Mouse (Mus musculus): ENCODE measurements around the gene Gm813. TPM values are rescaled to one million over a fixed set of nuclear protein-coding genes. Genes with fewer than 3 reads are reported as not detected.
A peak's percentile ranks its signal among the peaks of the same experiment; 100 is the strongest.

The Gm813 gene
- polyA plus RNA-seq, 1 experiment from 2014 or later = not detected

DNA sequence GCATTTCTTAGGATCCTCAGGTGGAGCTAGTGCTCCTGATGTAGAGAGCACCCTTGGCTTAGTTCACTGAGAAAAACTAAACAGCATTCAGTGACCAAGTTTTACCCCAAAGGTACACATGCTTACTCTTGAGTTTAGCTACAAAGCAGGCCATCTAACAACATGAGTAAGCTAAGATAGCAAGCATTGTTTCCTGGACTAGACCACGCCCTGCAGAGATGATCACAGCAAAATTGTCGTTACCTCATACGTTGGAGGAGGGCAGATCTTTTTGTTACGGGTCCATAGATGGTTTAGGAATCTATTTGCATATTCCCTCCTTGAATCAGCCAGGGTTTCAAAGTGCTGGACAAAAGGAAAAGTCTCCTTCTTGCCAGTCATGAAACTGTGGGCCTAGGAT lies 20.7 kb upstream of the Gm813 start:
- H3K27me3 ChIP-seq = no peaks in the 10 kb centered on the region
- 0 out of 2 replicates have a peak, but pooled peaks cover 3% of the 10 kb centered on the region for H3K4me1 ChIP-seq (replicated peaks)
- no peak overlapping the region for H3K27ac ChIP-seq
- no peaks in the 10 kb centered on the region for H3K9me3 ChIP-seq
- H3K4me2 ChIP-seq = no peak overlapping the region
- no peaks in the 10 kb centered on the region for H3K36me3 ChIP-seq
- WGBS = 90% methylated on average over 4 of the region's 4 CpGs
- no peak for ATAC-seq (ENCODE audit: insufficient number of reproducible peaks, insufficient read depth, low FRiP score, low TSS enrichment, low read depth)
- no peak overlapping the region for H3K9ac ChIP-seq (replicated peaks)
- no peak overlapping the region for H3K4me3 ChIP-seq (replicated peaks)

DNA sequence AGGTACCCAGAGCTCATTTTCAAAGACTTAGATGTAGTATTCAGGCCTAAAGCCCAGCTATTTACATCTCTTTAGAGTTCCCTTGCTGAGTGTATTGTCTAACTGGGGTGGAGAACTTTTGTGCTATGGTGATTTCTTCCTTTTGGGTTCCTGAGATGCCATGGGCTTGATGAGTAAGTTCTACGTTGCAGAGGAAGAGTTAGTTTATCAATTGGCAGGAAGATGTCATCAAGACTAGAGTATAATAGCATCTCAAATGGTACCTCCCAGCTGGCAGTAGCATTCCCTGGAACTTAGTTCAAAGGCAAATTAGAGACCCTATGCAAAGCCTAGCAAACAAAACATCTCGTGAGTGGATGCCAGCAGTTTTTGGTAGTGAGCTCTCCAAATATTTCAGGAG lies 19.1 kb upstream of the Gm813 start:
- Histone ChIP-seq H3K27ac (no peak overlapping the region), H3K9ac (replicated peaks) (no peak overlapping the region), H3K9me3 (no peaks in the 10 kb centered on the region), H3K4me1 (replicated peaks) (0 out of 2 replicates have a peak, but pooled peaks cover 3% of the 10 kb centered on the region), H3K4me3 (replicated peaks) (no peak overlapping the region), H3K36me3 (no peaks in the 10 kb centered on the region), H3K4me2 (no peak overlapping the region), H3K27me3 (no peaks in the 10 kb centered on the region)
- WGBS = 58% methylated on average over 2 of the region's 2 CpGs
- no peak for ATAC-seq (ENCODE audit: insufficient number of reproducible peaks, insufficient read depth, low FRiP score, low TSS enrichment, low read depth)

DNA sequence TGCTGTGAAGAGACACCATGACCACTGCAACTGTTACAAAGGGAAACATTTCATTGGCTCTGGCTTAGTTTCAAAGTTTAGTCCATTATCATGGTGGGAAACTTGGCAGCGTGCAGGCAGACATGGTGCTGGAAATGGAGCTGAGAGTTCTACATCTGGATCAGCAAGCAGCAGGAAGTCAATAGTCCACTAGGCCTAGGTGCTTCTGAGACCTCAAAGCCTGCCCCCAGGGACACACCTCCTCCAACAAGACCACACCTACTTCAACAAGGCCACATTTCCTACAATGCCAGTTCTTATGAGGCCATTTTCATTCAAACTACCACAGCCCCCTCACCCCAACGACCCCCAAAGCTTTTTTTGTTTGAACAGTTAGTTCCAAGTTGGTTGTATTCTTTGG lies 13.0 kb upstream of the Gm813 start:
- Histone ChIP-seq H3K4me1 (replicated peaks) (no peaks in the 10 kb centered on the region), H3K27ac (no peak overlapping the region), H3K27me3 (no peaks in the 10 kb centered on the region), H3K9ac (replicated peaks) (no peak overlapping the region), H3K9me3 (no peaks in the 10 kb centered on the region), H3K4me2 (no peak overlapping the region), H3K36me3 (no peaks in the 10 kb centered on the region), H3K4me3 (replicated peaks) (no peak overlapping the region)
- no peak for ATAC-seq (ENCODE audit: insufficient number of reproducible peaks, insufficient read depth, low FRiP score, low TSS enrichment, low read depth)
- 68% methylated on average over 2 of the region's 2 CpGs for WGBS

DNA sequence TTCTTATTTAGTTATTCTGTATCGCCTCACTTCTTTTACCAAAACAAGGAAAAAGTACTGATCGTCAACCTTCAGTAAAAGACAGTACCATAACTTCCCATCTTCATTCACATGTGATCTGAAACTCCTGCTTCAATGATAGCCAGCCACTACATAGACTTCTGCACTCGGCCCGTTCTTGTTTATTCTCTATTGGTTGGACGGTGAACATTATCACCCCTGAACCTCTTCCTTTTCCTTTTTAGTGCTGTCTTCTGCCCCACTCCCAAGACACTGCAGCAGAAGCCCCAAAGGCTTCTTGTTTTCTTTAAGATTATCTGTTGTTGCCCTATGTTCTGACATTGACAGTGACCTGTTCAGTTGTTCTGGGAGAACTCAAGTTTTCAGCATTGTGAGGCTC lies 12.2 kb upstream of the Gm813 start:
- Histone ChIP-seq H3K27ac (no peak overlapping the region), H3K4me1 (replicated peaks) (no peaks in the 10 kb centered on the region), H3K36me3 (no peaks in the 10 kb centered on the region), H3K9ac (replicated peaks) (no peak overlapping the region), H3K9me3 (no peaks in the 10 kb centered on the region), H3K4me2 (no peak overlapping the region), H3K4me3 (replicated peaks) (no peak overlapping the region), H3K27me3 (no peaks in the 10 kb centered on the region)
- ATAC-seq (ENCODE audit: insufficient number of reproducible peaks, insufficient read depth, low FRiP score, low TSS enrichment, low read depth) = no peak
- 89% methylated on average over 5 of the region's 5 CpGs for WGBS

DNA sequence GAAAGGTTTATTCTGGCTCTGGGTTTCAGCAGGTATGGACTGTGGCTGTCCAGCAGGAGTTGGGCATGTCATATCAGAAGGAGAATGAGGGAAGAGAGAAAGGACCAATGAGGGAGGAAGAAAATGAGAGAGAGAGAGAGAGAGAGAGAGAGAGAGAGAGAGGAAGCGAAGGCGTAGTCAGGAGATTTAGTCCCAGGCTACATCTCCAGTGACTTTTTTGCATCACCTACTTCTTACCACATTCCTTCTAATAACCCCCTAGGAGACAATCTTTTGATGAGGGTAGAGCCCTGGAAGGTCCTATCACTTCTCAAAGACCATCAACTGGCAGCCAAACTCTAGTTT lies 11.5 kb upstream of the Gm813 start:
- H3K9me3 ChIP-seq = no peaks in the 10 kb centered on the region
- 92% methylated on average over 2 of the region's 2 CpGs for WGBS

DNA sequence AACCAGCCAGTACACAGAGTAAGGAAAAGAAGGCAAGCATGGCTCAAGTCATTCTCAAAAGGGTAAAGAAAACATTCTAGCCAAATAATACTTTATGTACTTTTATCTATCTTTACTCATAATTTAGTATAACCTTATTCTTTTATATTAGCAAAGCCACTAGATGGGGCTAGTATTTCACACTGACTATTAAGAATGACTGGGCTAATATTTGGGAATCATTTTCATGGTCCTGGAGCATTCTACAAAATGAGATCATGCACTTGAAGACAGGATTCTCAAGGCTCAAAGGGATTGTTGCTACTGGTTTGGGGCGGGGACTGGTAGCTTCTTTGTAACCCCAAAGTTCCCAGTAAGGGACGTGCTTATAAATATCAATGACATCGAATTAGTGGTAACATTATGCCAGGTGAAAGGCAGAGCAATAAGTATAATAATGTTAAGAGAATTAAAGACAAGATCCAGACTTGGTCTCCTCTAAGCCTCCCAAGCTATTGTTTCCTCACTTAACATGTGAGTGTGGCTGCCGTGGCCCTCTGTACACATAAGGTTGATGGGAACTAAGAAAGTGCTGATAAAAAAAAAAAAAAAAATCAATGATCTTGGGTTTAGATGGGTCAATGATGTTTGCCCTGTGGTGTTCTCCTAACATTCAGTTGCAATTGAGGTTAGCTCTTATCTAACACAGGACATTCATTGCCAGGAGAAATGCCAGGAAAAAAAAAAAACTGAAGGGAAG lies 11.0 kb upstream of the Gm813 start:
- no peak for ATAC-seq (ENCODE audit: insufficient number of reproducible peaks, insufficient read depth, low FRiP score, low TSS enrichment, low read depth)
- Histone ChIP-seq H3K4me3 (replicated peaks) (no peak overlapping the region), H3K4me1 (replicated peaks) (no peaks in the 10 kb centered on the region), H3K9ac (replicated peaks) (no peak overlapping the region), H3K27me3 (no peaks in the 10 kb centered on the region), H3K4me2 (no peak overlapping the region), H3K27ac (no peak overlapping the region), H3K9me3 (no peaks in the 10 kb centered on the region), H3K36me3 (no peaks in the 10 kb centered on the region)
- WGBS = 90% methylated on average over 4 of the region's 4 CpGs

More for the DNA sequence above, 11.5 kb upstream of the Gm813 start:
- no peak overlapping the region for H3K27ac ChIP-seq
- no peaks in the 10 kb centered on the region for H3K4me1 ChIP-seq (replicated peaks)
- H3K36me3 ChIP-seq = no peaks in the 10 kb centered on the region
- H3K4me3 ChIP-seq (replicated peaks) = no peak overlapping the region
- no peak for ATAC-seq (ENCODE audit: insufficient number of reproducible peaks, insufficient read depth, low FRiP score, low TSS enrichment, low read depth)
- no peak overlapping the region for H3K4me2 ChIP-seq
- no peak overlapping the region for H3K9ac ChIP-seq (replicated peaks)
- no peaks in the 10 kb centered on the region for H3K27me3 ChIP-seq

DNA sequence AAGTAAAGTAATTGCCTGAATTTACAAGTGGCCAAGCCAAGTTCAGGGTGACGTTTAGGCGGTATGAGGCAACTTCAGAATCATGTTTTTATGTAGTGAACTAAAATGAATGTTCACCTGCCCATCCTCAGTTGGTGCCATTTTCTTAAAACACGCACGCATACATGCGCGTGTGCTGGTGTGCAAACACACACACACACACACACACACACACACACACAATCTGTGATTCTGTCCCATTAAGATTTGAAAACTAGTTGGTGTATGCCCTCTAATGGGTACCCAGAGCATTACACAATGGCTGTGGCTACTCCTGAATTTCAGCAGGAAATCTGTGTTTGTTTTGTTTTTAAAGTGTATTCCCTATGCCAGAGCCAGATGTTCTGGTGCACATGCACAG lies 7.2 kb upstream of the Gm813 start:
- H3K27ac ChIP-seq = no peak overlapping the region
- no peaks in the 10 kb centered on the region for H3K4me1 ChIP-seq (replicated peaks)
- no peaks in the 10 kb centered on the region for H3K9me3 ChIP-seq
- H3K4me3 ChIP-seq (replicated peaks) = no peak overlapping the region
- no peak overlapping the region for H3K9ac ChIP-seq (replicated peaks)
- ATAC-seq (ENCODE audit: insufficient number of reproducible peaks, insufficient read depth, low FRiP score, low TSS enrichment, low read depth) = no peak
- no peak overlapping the region for H3K4me2 ChIP-seq
- no peaks in the 10 kb centered on the region for H3K27me3 ChIP-seq
- H3K36me3 ChIP-seq = no peaks in the 10 kb centered on the region
- WGBS = 82% methylated on average over 6 of the region's 6 CpGs

DNA sequence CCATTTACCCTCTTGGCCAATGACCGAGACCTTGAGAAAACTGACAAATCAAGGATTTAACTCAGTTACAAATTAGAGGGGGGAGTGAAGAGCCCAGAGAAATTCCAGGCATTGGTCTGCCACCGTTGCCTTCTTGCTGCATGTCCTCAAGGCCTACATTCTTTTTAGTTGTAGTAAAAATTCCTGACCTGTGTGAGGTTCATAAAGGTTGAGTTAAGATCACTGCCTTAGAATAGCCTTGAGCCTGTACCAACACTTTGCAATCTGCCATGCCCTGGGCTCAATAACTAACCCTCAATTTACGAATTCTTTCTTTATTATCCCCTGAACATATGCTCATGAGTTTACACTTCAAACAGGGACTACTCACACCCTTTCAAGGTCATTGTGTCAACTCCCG lies 6.3 kb upstream of the Gm813 start:
- 40% methylated on average over 4 of the region's 4 CpGs for WGBS
- H3K4me1 ChIP-seq (replicated peaks) = no peaks in the 10 kb centered on the region
- H3K4me2 ChIP-seq = no peak overlapping the region
- no peak overlapping the region for H3K4me3 ChIP-seq (replicated peaks)
- H3K9me3 ChIP-seq = no peaks in the 10 kb centered on the region
- no peak overlapping the region for H3K9ac ChIP-seq (replicated peaks)
- no peak overlapping the region for H3K27ac ChIP-seq
- H3K27me3 ChIP-seq = no peaks in the 10 kb centered on the region
- ATAC-seq (ENCODE audit: insufficient number of reproducible peaks, insufficient read depth, low FRiP score, low TSS enrichment, low read depth) = no peak
- H3K36me3 ChIP-seq = no peaks in the 10 kb centered on the region

DNA sequence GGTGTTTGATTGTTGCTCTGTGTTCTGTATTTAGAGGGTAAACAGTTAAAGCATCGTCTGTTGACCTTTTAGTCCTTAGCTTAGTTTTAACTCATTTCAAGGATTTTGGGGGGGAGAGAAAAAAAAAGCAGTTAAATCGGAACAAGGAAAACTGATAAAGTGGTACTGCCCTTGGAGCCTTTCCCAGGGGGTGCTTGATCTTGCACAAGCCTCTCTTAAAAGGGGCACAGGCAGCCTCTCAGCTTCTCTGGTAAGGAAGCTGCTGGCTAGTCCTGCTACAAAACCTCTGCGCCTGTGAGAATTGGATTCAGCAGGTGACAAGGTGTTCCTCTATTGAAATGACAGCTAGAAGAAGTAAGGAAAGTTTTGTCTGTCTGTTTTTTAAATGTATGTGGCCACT lies 5.6 kb upstream of the Gm813 start:
- Histone ChIP-seq H3K27ac (no peak overlapping the region), H3K4me3 (replicated peaks) (no peak overlapping the region), H3K4me2 (no peak overlapping the region), H3K9me3 (no peaks in the 10 kb centered on the region), H3K27me3 (no peaks in the 10 kb centered on the region), H3K36me3 (no peaks in the 10 kb centered on the region), H3K9ac (replicated peaks) (no peak overlapping the region), H3K4me1 (replicated peaks) (no peaks in the 10 kb centered on the region)
- 82% methylated on average over 3 of the region's 3 CpGs for WGBS
- no peak for ATAC-seq (ENCODE audit: insufficient number of reproducible peaks, insufficient read depth, low FRiP score, low TSS enrichment, low read depth)

DNA sequence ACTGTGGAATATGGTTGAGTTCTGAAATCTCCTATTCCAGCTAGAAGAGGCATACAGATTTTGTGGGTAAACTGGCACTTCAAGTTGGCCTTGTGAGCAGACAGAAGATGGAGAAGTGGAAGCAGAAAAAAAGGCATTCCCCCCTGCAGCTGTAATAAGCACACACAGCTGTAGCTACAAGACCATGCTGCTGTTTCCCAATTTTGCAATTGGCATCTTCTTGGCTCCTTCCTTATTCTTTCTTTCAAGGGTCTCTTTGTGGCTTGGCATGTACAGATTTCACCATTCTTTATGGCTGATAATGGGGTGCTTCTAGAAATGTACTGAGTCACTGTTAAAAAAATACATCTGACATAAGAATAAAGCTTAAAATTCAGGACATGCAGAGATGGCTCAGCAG lies 568 bp upstream of the Gm813 start:
- H3K4me1 ChIP-seq (replicated peaks) = peaks cover 5% of the 10 kb centered on the region; the same call in 1 of the 2 replicates
- no peak overlapping the region for H3K27ac ChIP-seq
- H3K36me3 ChIP-seq = no peaks in the 10 kb centered on the region
- no peak overlapping the region for H3K4me2 ChIP-seq
- ATAC-seq (ENCODE audit: insufficient number of reproducible peaks, insufficient read depth, low FRiP score, low TSS enrichment, low read depth) = no peak
- no peak overlapping the region for H3K4me3 ChIP-seq (replicated peaks)
- H3K9ac ChIP-seq (replicated peaks) = no peak overlapping the region
- no peaks in the 10 kb centered on the region for H3K27me3 ChIP-seq
- H3K9me3 ChIP-seq = no peaks in the 10 kb centered on the region

DNA sequence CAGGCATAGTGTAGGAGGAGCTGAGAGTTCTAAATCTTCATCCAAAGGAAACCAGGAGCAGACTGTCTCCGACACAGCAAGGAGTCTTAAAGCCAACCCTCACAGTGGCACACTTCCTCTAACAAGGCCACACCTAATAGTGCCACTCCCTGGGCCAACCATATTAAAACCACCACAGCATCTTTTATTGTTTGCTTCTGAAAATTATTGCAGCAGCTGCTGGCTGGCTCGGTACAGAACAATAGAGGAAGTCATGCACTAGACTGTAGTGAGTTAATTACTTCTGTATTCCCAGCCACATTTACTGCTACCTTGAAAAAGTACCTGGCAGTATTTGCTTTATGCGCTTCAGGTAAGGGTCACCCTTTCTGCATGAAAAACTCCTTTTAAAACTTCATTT lies 3.8 kb downstream of the Gm813 start:
- H3K9me3 ChIP-seq = no peaks in the 10 kb centered on the region
- 44% methylated on average over 3 of the region's 3 CpGs for WGBS
- H3K27me3 ChIP-seq = no peaks in the 10 kb centered on the region

DNA sequence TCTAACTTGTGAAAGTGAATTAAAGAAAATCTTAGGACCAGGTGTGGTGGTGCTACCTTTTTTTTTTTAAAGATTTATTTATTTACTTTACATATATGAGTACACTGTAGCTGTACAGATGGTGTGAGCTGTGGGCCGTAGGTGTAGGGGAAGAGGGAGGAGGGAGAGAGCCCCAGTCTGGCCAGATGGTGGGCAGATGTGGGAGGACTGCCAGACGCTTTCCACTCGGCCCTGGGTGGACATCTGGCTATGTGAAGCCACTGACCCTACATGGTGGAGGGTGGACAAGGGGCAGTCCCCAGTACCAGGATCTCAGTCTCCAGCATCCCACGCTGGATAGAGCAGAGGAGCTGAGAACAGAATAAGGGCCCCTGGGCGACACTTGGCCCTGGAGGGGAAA lies 9.7 kb downstream of the Gm813 start:
- Histone ChIP-seq H3K9ac (replicated peaks) (no peak overlapping the region), H3K36me3 (no peaks in the 10 kb centered on the region), H3K27me3 (no peaks in the 10 kb centered on the region), H3K27ac (no peak overlapping the region), H3K4me3 (replicated peaks) (no peak overlapping the region), H3K4me2 (no peak overlapping the region), H3K9me3 (no peaks in the 10 kb centered on the region), H3K4me1 (replicated peaks) (no peaks in the 10 kb centered on the region; the same call in 1 of the 2 replicates)
- ATAC-seq (ENCODE audit: insufficient number of reproducible peaks, insufficient read depth, low FRiP score, low TSS enrichment, low read depth) = peak; percentile 68
- WGBS = 29% methylated on average over 5 of the region's 5 CpGs

More for the DNA sequence above, 3.8 kb downstream of the Gm813 start:
- H3K4me1 ChIP-seq (replicated peaks) = peaks cover 5% of the 10 kb centered on the region; the same call in 1 of the 2 replicates
- no peak overlapping the region for H3K4me3 ChIP-seq (replicated peaks)
- H3K36me3 ChIP-seq = no peaks in the 10 kb centered on the region
- ATAC-seq (ENCODE audit: insufficient number of reproducible peaks, insufficient read depth, low FRiP score, low TSS enrichment, low read depth) = no peak
- H3K9ac ChIP-seq (replicated peaks) = no peak overlapping the region
- no peak overlapping the region for H3K27ac ChIP-seq
- H3K4me2 ChIP-seq = no peak overlapping the region

Measured in limb, embryonic 12.5 days (tissue).